Mouse (Mus musculus) MEL (cell line): Measurements from ENCODE around the gene Degs2. TPM values are rescaled to one million over a fixed set of nuclear protein-coding genes. Genes with fewer than 3 reads are reported as not detected.

Experiments used
- DNase-seq: peaks from one replicate; pipeline ENCODE4 v3.0.0; 2011; ENCODE audit warnings: low read depth, low spot score
- H3K27ac ChIP-seq: 2 replicates; pipeline ENCODE4 v1.5.1; 2012; ENCODE audit warnings: low read depth, mild to moderate bottlenecking, control low read depth, low read length, moderate library complexity; ENCODE audit not compliant: control insufficient read depth
- H3K27me3 ChIP-seq, 2 experiments: fragments of 150-350 bp in 1 of 2; sonication (generic) in 1 of 2; 2 replicates each; pipeline ENCODE4 v1.6.1; 2012; ENCODE audit warnings: low read length in 2 of 2, mild to moderate bottlenecking in 2 of 2, improper control_type of control experiment in 1 of 2, moderate library complexity in 1 of 2; ENCODE audit not compliant: insufficient read depth in 2 of 2, control insufficient read depth in 1 of 2
- H3K36me3 ChIP-seq, 2 experiments: 2 replicates each; pipeline ENCODE4 v1.6.1; 2012 to 2014; ENCODE audit warnings: low read length in 2 of 2, improper control_type of control experiment in 1 of 2, inconsistent platforms in 1 of 2, mild to moderate bottlenecking in 1 of 2; ENCODE audit not compliant: insufficient read depth in 2 of 2, control insufficient read depth in 1 of 2
- H3K4me1 ChIP-seq, 2 experiments: fragments of 150-350 bp in 1 of 2; sonication (generic) in 1 of 2; 2 replicates each; pipeline ENCODE4 v1.6.1; 2012; ENCODE audit warnings: low read length in 2 of 2, improper control_type of control experiment in 1 of 2, mild to moderate bottlenecking in 1 of 2; ENCODE audit not compliant: insufficient read depth in 2 of 2, control insufficient read depth in 1 of 2
- H3K4me3 ChIP-seq, 2 experiments: fragments of 150-350 bp in 1 of 2; sonication (generic) in 1 of 2; 2 replicates each; pipeline ENCODE4 v1.5.1; 2012; ENCODE audit warnings: low read depth in 2 of 2, low read length in 2 of 2, mild to moderate bottlenecking in 2 of 2, moderate library complexity in 2 of 2, control low read depth in 1 of 2, improper control_type of control experiment in 1 of 2; ENCODE audit not compliant: control insufficient read depth in 1 of 2, insufficient read depth in 1 of 2
- H3K79me2 ChIP-seq: 2 replicates; pipeline ENCODE4 v1.6.1; 2012; ENCODE audit warnings: mild to moderate bottlenecking, low read length, moderate library complexity; ENCODE audit not compliant: control insufficient read depth, poor library complexity, insufficient read depth
- H3K9ac ChIP-seq: 2 replicates; pipeline ENCODE4 v1.6.1; 2012; ENCODE audit warnings: low read depth, mild to moderate bottlenecking, control low read depth, low read length, moderate library complexity; ENCODE audit not compliant: control insufficient read depth, poor library complexity, severe bottlenecking
- H3K9me3 ChIP-seq: fragments of 150-350 bp; sonication (generic); replicated peaks from 2 replicates; pipeline ENCODE4 v1.6.1; 2012; ENCODE audit warnings: mild to moderate bottlenecking, low read length, improper control_type of control experiment, moderate library complexity; ENCODE audit not compliant: insufficient read depth
- BHLHE40 ChIP-seq: IDR thresholded peaks from 2 replicates; pipeline ENCODE4 v1.6.1; 2012; ENCODE audit warnings: low read depth, mild to moderate bottlenecking, inconsistent platforms, low read length, improper control_type of control experiment, borderline replicate concordance
- CHD1 ChIP-seq: IDR thresholded peaks from 2 replicates; pipeline ENCODE4 v1.6.1; 2012; ENCODE audit warnings: low read depth, mild to moderate bottlenecking, inconsistent platforms, low read length, improper control_type of control experiment
- CTCF ChIP-seq, 3 experiments: IDR thresholded peaks in 2 of 3; conservative IDR thresholded peaks in 1 of 3; 2 replicates each; pipeline ENCODE4 v1.5.1; 2011 to 2012; ENCODE audit warnings: low read length in 3 of 3, low read depth in 2 of 3, mild to moderate bottlenecking in 2 of 3, improper control_type of control experiment in 1 of 3, inconsistent platforms in 1 of 3, mixed read lengths in 1 of 3, moderate library complexity in 1 of 3; ENCODE audit not compliant: control insufficient read depth in 1 of 3, insufficient read depth in 1 of 3, poor library complexity in 1 of 3, severe bottlenecking in 1 of 3
- E2F4 ChIP-seq: IDR thresholded peaks from 2 replicates; pipeline ENCODE4 v1.6.1; 2011; ENCODE audit warnings: low read depth, low read length, improper control_type of control experiment, borderline replicate concordance
- ELF1 ChIP-seq: IDR thresholded peaks from 2 replicates; pipeline ENCODE4 v1.6.1; 2014; ENCODE audit warnings: low read depth, mild to moderate bottlenecking, inconsistent platforms, low read length, improper control_type of control experiment, moderate library complexity
- EP300 ChIP-seq, 2 experiments: IDR thresholded peaks; 2 replicates each; pipeline ENCODE4 v1.6.1; 2011; ENCODE audit warnings: improper control_type of control experiment in 2 of 2, low read length in 2 of 2, low read depth in 1 of 2, mild to moderate bottlenecking in 1 of 2
- ETS1 ChIP-seq: IDR thresholded peaks from 2 replicates; pipeline ENCODE4 v1.6.1; 2012; ENCODE audit warnings: low read depth, mild to moderate bottlenecking, inconsistent platforms, low read length, improper control_type of control experiment, moderate library complexity
- GABPA ChIP-seq: IDR thresholded peaks from 2 replicates; pipeline ENCODE4 v1.6.1; 2012; ENCODE audit warnings: low read depth, mild to moderate bottlenecking, inconsistent platforms, low read length, improper control_type of control experiment, moderate library complexity
- JUND ChIP-seq: IDR thresholded peaks from 2 replicates; pipeline ENCODE4 v1.6.1; 2011; ENCODE audit warnings: low read depth, mild to moderate bottlenecking, improper control_type of control experiment, low read length
- MAX ChIP-seq: IDR thresholded peaks from 2 replicates; pipeline ENCODE4 v1.6.1; 2011; ENCODE audit warnings: low read length, improper control_type of control experiment
- MYB ChIP-seq: IDR thresholded peaks from 2 replicates; pipeline ENCODE4 v1.6.1; 2011; ENCODE audit warnings: mild to moderate bottlenecking, low read depth, low read length, improper control_type of control experiment
- MYC ChIP-seq: IDR thresholded peaks from 2 replicates; pipeline ENCODE4 v1.6.1; 2011; ENCODE audit warnings: low read depth, mild to moderate bottlenecking, low read length, improper control_type of control experiment, moderate library complexity
- NELFE ChIP-seq: IDR thresholded peaks from 2 replicates; pipeline ENCODE4 v1.6.1; 2011; ENCODE audit warnings: low read depth, low read length, improper control_type of control experiment
- POLR2AphosphoS2 ChIP-seq: IDR thresholded peaks from 2 replicates; pipeline ENCODE4 v1.6.1; 2011; ENCODE audit warnings: low read length, improper control_type of control experiment
- POLR2AphosphoS5 ChIP-seq: IDR thresholded peaks from 2 replicates; pipeline ENCODE4 v1.6.1; 2012; ENCODE audit warnings: low read depth, borderline replicate concordance, mild to moderate bottlenecking, inconsistent platforms, low read length, moderate library complexity, mixed read lengths
- RAD21 ChIP-seq: IDR thresholded peaks from 2 replicates; pipeline ENCODE4 v1.6.1; 2011; ENCODE audit warnings: mild to moderate bottlenecking, low read depth, low read length, improper control_type of control experiment
- SIN3A ChIP-seq: IDR thresholded peaks from 2 replicates; pipeline ENCODE4 v1.6.1; 2012; ENCODE audit warnings: low read length, improper control_type of control experiment, inconsistent platforms
- TAL1 ChIP-seq: IDR thresholded peaks from 2 replicates; pipeline ENCODE4 v1.6.1; 2012; ENCODE audit warnings: mild to moderate bottlenecking, inconsistent platforms, low read length, moderate library complexity, mixed read lengths
- TBP ChIP-seq: IDR thresholded peaks from 2 replicates; pipeline ENCODE4 v1.8.0; 2011; ENCODE audit warnings: low read depth, low read length, improper control_type of control experiment
- TCF12 ChIP-seq: IDR thresholded peaks from 2 replicates; pipeline ENCODE4 v1.6.1; 2014; ENCODE audit warnings: low read depth, mild to moderate bottlenecking, inconsistent platforms, low read length, improper control_type of control experiment, moderate library complexity
- UBTF ChIP-seq: IDR thresholded peaks from 2 replicates; pipeline ENCODE4 v1.6.1; 2012; ENCODE audit warnings: low read depth, mild to moderate bottlenecking, inconsistent platforms, low read length, improper control_type of control experiment, moderate library complexity, borderline replicate concordance; ENCODE audit not compliant: insufficient read depth
- ZC3H11A ChIP-seq: IDR thresholded peaks from 2 replicates; pipeline ENCODE4 v1.6.1; 2012; ENCODE audit warnings: low read depth, mild to moderate bottlenecking, inconsistent platforms, low read length, improper control_type of control experiment
- ZKSCAN1 ChIP-seq: IDR thresholded peaks from 2 replicates; pipeline ENCODE4 v1.6.1; 2012; ENCODE audit warnings: low read depth, mild to moderate bottlenecking, inconsistent platforms, low read length, improper control_type of control experiment, moderate library complexity
- ZMIZ1 ChIP-seq: IDR thresholded peaks from 2 replicates; pipeline ENCODE4 v1.6.1; 2012; ENCODE audit warnings: low read depth, mild to moderate bottlenecking, inconsistent platforms, low read length, improper control_type of control experiment, moderate library complexity
- ZNF384 ChIP-seq: IDR thresholded peaks from 2 replicates; pipeline ENCODE4 v1.6.1; 2012; ENCODE audit warnings: low read depth, mild to moderate bottlenecking, inconsistent platforms, low read length, improper control_type of control experiment
- polyA plus RNA-seq, 2 experiments: library from polyadenylated mRNA; stranded (reverse) in 1 of 2; unstranded in 1 of 2; fragments of >175 nt in 1 of 2; fragments of >200 nt in 1 of 2; gene quantifications; 2 replicates each; pipeline versions ENCODE4 v1.2.1 to v1.2.4; 2012; ENCODE audit warnings: low replicate concordance in 2 of 2, low read depth in 1 of 2; ENCODE audit not compliant: insufficient read length in 2 of 2, insufficient read depth in 1 of 2, missing spikeins in 1 of 2
- total RNA-seq: library from RNA; depleted of rRNA; stranded (reverse); fragments of 300-350 nt; gene quantifications from 2 replicates; pipeline ENCODE4 v1.2.3, GENCODE M21; 2012

Gene Degs2
- total and polyA plus RNA-seq, 3 experiments, result not detected

DNA sequence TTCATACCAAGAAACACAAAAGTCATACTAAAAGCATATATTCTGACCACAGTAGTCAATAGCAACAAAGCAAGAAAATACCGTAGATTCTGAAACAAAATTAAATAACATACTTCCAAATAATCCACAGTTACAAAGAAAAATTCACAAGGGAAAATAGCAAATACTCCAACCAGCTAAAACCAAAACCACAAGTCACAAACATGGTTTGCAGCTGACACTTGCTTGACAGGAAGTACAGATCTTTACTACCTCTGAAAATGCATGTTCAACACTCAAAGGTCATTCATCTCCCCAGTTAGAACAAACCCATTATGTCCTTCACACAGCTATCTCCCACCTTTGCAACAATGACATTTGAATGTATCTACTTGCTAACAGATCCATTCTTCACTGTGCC, 68.1 kb downstream of the Degs2 start:
- H3K36me3 ChIP-seq, result no peaks in the 10 kb centered on the region
- TF ChIP-seq TAL1, result no peak
- TF ChIP-seq JUND, result no peak
- no peak for TF ChIP-seq ZKSCAN1
- TF ChIP-seq GABPA, result no peak
- no peak for TF ChIP-seq ELF1
- TF ChIP-seq TBP, result no peak
- no peak for TF ChIP-seq BHLHE40
- TF ChIP-seq MYC, result no peak
- no peaks in the 10 kb centered on the region for H3K79me2 ChIP-seq
- no peak overlapping the region for H3K4me3 ChIP-seq
- no peak overlapping the region for H3K9ac ChIP-seq
- H3K4me1 ChIP-seq, result no peaks in the 10 kb centered on the region
- H3K27ac ChIP-seq, result no peak overlapping the region
- no peaks in the 10 kb centered on the region for H3K27me3 ChIP-seq
- no peak for DNase-seq
- H3K9me3 ChIP-seq, result no peaks in the 10 kb centered on the region

GRCm38 (mm10) chr12:108632501-108632900, 69.6 kb downstream of the Degs2 start:
- Histone ChIP-seq H3K4me3 (no peak overlapping the region), H3K9ac (no peak overlapping the region), H3K9me3 (no peaks in the 10 kb centered on the region), H3K79me2 (no peaks in the 10 kb centered on the region), H3K36me3 (no peaks in the 10 kb centered on the region), H3K4me1 (no peaks in the 10 kb centered on the region), H3K27ac (no peak overlapping the region), H3K27me3 (no peaks in the 10 kb centered on the region)
- TF ChIP-seq ZC3H11A, result no peak
- no peak for TF ChIP-seq CTCF (IDR thresholded peaks at IDR 0.05 in 2 of 3, conservative IDR thresholded peaks at IDR 0.05 in 1 of 3; ENCODE audit: control insufficient read depth in 1 of 3, insufficient read depth in 1 of 3, low read depth in 2 of 3, low read length in 3 of 3, poor library complexity in 1 of 3, severe bottlenecking in 1 of 3)
- no peak for TF ChIP-seq POLR2AphosphoS2
- no peak for TF ChIP-seq POLR2AphosphoS5
- TF ChIP-seq RAD21, result no peak
- no peak for TF ChIP-seq ZNF384
- no peak for TF ChIP-seq ZMIZ1
- no peak for TF ChIP-seq GABPA
- no peak for TF ChIP-seq MAX
- TF ChIP-seq CHD1, result no peak
- no peak for TF ChIP-seq ETS1
- TF ChIP-seq ZKSCAN1, result no peak
- TF ChIP-seq UBTF, result no peak
- no peak for TF ChIP-seq MYB
- TF ChIP-seq ELF1, result no peak
- no peak for TF ChIP-seq EP300 (IDR thresholded peaks at IDR 0.05; ENCODE audit: low read depth in 1 of 2, low read length in 2 of 2)
- no peak for TF ChIP-seq NELFE
- TF ChIP-seq E2F4, result no peak
- no peak for TF ChIP-seq TCF12
- TF ChIP-seq SIN3A, result no peak
- no peak for DNase-seq
